Mouse (Mus musculus): ENCODE measurements around the gene Olfr464. TPM values are rescaled to one million over a fixed set of nuclear protein-coding genes. Genes with fewer than 3 reads are reported as not detected.

Olfr464 gene
- not detected in 2 replicates for polyA plus RNA-seq (2012; ENCODE audit: insufficient read depth, insufficient read length, low replicate concordance, missing spikeins)

- Histone ChIP-seq H3K4me1 (ENCODE audit: control insufficient read depth, insufficient read depth, low read length) (peaks cover 6% of the 10 kb centered on the region; the same call in 1 of the 2 replicates), H3K4me3 (ENCODE audit: insufficient read depth, low read depth, low read length) (no peak within 1 kb of the TSS), H3K27ac (ENCODE audit: insufficient read depth, low read depth, low read length) (no peak within 1 kb of the TSS; the same call in 1 of the 2 replicates)
- WGBS, result 42% methylated on average over 5 of the region's 5 CpGs
- TF ChIP-seq CTCF (IDR thresholded peaks at IDR 0.05; ENCODE audit: insufficient read depth, low read depth, low read length) (no peak), POLR2A (IDR thresholded peaks at IDR 0.05; ENCODE audit: insufficient read depth, low read depth, low read length) (no peak)
Observed at GRCm38 (mm10) chr11:87920966-87921365, at the start of gene Olfr464. Gene Olfr464, minus strand, starts transcription at chr11:87920967.

DNA sequence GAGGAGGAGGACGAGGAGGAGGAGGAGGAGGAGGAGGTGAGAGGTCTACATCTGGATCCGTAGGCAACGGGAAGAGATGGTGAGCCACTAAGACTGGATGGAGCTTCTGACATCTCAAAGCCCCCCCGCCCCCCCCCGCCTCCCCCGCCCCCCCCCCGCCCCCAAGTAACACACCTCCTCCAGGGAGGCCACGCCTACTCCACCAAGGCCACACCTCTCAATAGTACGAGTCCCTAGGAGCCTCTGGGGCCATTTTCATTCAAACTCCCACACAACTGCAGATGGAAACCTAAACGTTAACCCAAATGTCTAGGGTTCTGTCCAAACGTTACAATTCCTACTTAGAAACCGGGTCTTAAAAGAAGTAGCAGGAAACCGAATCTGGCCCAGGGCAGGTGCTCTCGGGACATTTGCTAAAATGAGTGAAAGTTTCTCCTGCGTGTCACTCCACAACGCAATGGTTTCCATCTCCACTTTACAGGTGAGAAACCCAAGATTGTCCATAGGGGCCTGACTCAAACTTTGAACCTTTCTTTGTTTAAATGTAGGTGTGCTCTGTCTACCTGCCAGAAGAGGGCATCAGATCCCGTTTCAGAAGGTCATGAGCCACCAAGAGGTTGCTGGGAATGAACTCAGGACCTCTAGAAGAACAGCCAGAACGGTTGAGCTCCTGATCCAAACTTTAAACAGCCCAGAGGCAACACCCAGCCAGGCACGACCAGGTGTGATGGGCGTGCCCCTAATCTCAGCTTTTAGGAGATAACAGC is 47.8 kb upstream of the Olfr464 start:
- Histone ChIP-seq H3K27ac (ENCODE audit: insufficient read depth, low read depth, low read length) (no peak overlapping the region), H3K4me3 (ENCODE audit: insufficient read depth, low read depth, low read length) (no peak overlapping the region), H3K4me1 (ENCODE audit: control insufficient read depth, insufficient read depth, low read length) (no peaks in the 10 kb centered on the region)
- WGBS, result 16% methylated on average over 19 of the region's 20 CpGs
- TF ChIP-seq CTCF (IDR thresholded peaks at IDR 0.05; ENCODE audit: insufficient read depth, low read depth, low read length), result no peak
- no peak for TF ChIP-seq POLR2A (IDR thresholded peaks at IDR 0.05; ENCODE audit: insufficient read depth, low read depth, low read length)

DNA sequence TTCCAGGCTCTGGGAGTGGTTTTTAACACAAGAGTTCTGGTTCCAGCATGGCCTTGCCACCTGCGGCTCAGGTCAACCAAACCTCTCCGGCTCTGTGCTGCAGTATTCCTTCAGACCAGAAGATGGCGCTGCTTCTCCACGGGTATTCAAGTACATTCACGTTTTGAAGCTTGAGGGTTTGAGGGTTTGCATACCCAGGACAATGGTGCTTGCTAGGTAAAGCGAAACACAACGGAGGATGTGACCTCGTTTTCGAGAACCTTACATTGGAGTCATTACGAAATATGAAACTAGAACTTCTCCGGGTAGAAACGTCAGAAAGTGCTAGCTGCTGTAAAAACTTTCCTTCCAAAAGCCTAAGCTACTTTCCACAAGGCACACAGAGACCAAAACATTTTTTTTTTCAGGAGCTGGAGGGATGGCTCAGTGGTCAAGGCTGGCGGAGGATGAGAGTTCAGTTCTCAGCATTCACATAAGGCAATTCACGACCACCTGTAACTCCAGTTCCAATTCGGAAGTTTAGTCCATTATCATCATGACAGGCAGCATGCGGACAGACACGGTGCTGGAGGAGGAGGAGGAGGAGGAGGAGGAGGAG is 47.0 kb upstream of the Olfr464 start:
- H3K4me3 ChIP-seq (ENCODE audit: insufficient read depth, low read depth, low read length), result no peak overlapping the region
- no peak overlapping the region for H3K27ac ChIP-seq (ENCODE audit: insufficient read depth, low read depth, low read length)
- 1% methylated on average over 17 of the region's 17 CpGs for WGBS

GRCm38 (mm10) chr11:87966214-87966613 is 45.4 kb upstream of the Olfr464 start:
- Histone ChIP-seq H3K4me1 (ENCODE audit: control insufficient read depth, insufficient read depth, low read length) (no peaks in the 10 kb centered on the region), H3K4me3 (ENCODE audit: insufficient read depth, low read depth, low read length) (no peak overlapping the region), H3K27ac (ENCODE audit: insufficient read depth, low read depth, low read length) (no peak overlapping the region)
- 50% methylated on average over 10 of the region's 10 CpGs for WGBS
- TF ChIP-seq CTCF (IDR thresholded peaks at IDR 0.05; ENCODE audit: insufficient read depth, low read depth, low read length) (no peak), POLR2A (IDR thresholded peaks at IDR 0.05; ENCODE audit: insufficient read depth, low read depth, low read length) (no peak)

More for the DNA sequence above, 47.0 kb upstream of the Olfr464 start:
- TF ChIP-seq CTCF (IDR thresholded peaks at IDR 0.05; ENCODE audit: insufficient read depth, low read depth, low read length) (peak; percentile 73), POLR2A (IDR thresholded peaks at IDR 0.05; ENCODE audit: insufficient read depth, low read depth, low read length) (no peak)
- no peaks in the 10 kb centered on the region for H3K4me1 ChIP-seq (ENCODE audit: control insufficient read depth, insufficient read depth, low read length)

- 51% methylated on average over 3 of the region's 3 CpGs for WGBS
- Histone ChIP-seq H3K27ac (ENCODE audit: insufficient read depth, low read depth, low read length) (no peak overlapping the region), H3K4me3 (ENCODE audit: insufficient read depth, low read depth, low read length) (no peak overlapping the region), H3K4me1 (ENCODE audit: control insufficient read depth, insufficient read depth, low read length) (no peaks in the 10 kb centered on the region)
- TF ChIP-seq POLR2A (IDR thresholded peaks at IDR 0.05; ENCODE audit: insufficient read depth, low read depth, low read length), result no peak
- TF ChIP-seq CTCF (IDR thresholded peaks at IDR 0.05; ENCODE audit: insufficient read depth, low read depth, low read length), result no peak
Observed at GRCm38 (mm10) chr11:87965293-87965692, 44.5 kb upstream of the Olfr464 start.

DNA sequence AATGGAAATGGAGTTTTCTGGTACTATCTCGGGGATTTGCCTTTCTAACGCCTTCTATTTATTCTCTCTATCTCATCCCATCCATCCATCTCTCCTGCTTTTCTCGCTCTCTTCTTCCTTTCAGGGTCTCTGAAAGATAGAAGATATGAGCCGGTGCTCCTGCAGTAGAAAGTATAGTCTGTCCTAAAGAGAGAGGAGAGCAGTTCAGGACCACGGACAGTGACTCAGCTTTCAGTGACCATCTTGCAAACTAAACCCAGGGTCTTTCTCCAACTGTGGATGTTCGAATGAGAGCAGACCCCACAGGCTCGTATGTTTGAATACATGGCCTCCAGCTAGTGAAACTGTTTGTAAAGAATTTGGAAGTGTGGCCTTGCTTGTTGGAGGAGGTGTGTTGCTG is 36.3 kb upstream of the Olfr464 start:
- TF ChIP-seq CTCF (IDR thresholded peaks at IDR 0.05; ENCODE audit: insufficient read depth, low read depth, low read length) (no peak), POLR2A (IDR thresholded peaks at IDR 0.05; ENCODE audit: insufficient read depth, low read depth, low read length) (no peak)
- Histone ChIP-seq H3K4me1 (ENCODE audit: control insufficient read depth, insufficient read depth, low read length) (no peaks in the 10 kb centered on the region), H3K27ac (ENCODE audit: insufficient read depth, low read depth, low read length) (no peak overlapping the region), H3K4me3 (ENCODE audit: insufficient read depth, low read depth, low read length) (no peak overlapping the region)
- 66% methylated on average over 7 of the region's 7 CpGs for WGBS

- H3K4me1 ChIP-seq (ENCODE audit: control insufficient read depth, insufficient read depth, low read length), result no peaks in the 10 kb centered on the region
- WGBS, result 10% methylated on average over 1 of the region's 1 CpGs
- H3K4me3 ChIP-seq (ENCODE audit: insufficient read depth, low read depth, low read length), result no peak overlapping the region
- no peak for TF ChIP-seq CTCF (IDR thresholded peaks at IDR 0.05; ENCODE audit: insufficient read depth, low read depth, low read length)
- TF ChIP-seq POLR2A (IDR thresholded peaks at IDR 0.05; ENCODE audit: insufficient read depth, low read depth, low read length), result no peak
- H3K27ac ChIP-seq (ENCODE audit: insufficient read depth, low read depth, low read length), result no peak overlapping the region
Observed at GRCm38 (mm10) chr11:87955144-87955543, 34.4 kb upstream of the Olfr464 start.

GRCm38 (mm10) chr11:87949990-87950389 is 29.2 kb upstream of the Olfr464 start:
- no peak overlapping the region for H3K27ac ChIP-seq (ENCODE audit: insufficient read depth, low read depth, low read length)
- H3K4me3 ChIP-seq (ENCODE audit: insufficient read depth, low read depth, low read length), result no peak overlapping the region
- TF ChIP-seq CTCF (IDR thresholded peaks at IDR 0.05; ENCODE audit: insufficient read depth, low read depth, low read length), result 0 out of 2 replicates have a peak, but pooled peaks have one; percentile 25
- no peak for TF ChIP-seq POLR2A (IDR thresholded peaks at IDR 0.05; ENCODE audit: insufficient read depth, low read depth, low read length)
- peaks cover 3% of the 10 kb centered on the region; the same call in 1 of the 2 replicates for H3K4me1 ChIP-seq (ENCODE audit: control insufficient read depth, insufficient read depth, low read length)
- 9% methylated on average over 2 of the region's 2 CpGs for WGBS

DNA sequence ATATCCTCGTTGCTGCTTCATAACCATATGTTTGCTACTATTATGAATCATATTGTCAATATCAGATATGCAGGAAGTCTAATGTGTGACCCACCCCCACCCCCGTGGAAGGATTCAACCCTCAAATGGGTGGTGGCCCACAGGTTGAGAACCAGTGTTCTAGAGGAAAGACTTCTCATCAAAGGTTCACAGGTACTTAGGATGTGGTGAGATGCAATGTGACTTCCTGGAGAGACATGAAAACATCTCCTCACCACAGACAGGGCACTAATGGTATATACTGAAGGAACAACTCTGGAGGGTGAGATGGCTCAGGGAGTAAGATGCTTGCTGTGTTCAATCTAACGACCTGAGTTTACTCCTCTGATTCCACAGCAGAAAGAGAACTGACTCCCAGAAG is 14.7 kb upstream of the Olfr464 start:
- H3K27ac ChIP-seq (ENCODE audit: insufficient read depth, low read depth, low read length), result no peak overlapping the region
- WGBS, result 73% methylated on average over 3 of the region's 3 CpGs
- no peak overlapping the region for H3K4me3 ChIP-seq (ENCODE audit: insufficient read depth, low read depth, low read length)
- no peaks in the 10 kb centered on the region for H3K4me1 ChIP-seq (ENCODE audit: control insufficient read depth, insufficient read depth, low read length)
- TF ChIP-seq CTCF (IDR thresholded peaks at IDR 0.05; ENCODE audit: insufficient read depth, low read depth, low read length), result no peak
- no peak for TF ChIP-seq POLR2A (IDR thresholded peaks at IDR 0.05; ENCODE audit: insufficient read depth, low read depth, low read length)

All from olfactory bulb, adult 2 months (tissue).